Mouse (Mus musculus) adrenal gland, postnatal 36 days (tissue): ENCODE measurements around the gene Inka2. TPM values are rescaled to one million over a fixed set of nuclear protein-coding genes. Genes with fewer than 3 reads are reported as not detected.
A peak's percentile ranks its signal among the peaks of the same experiment; 100 is the strongest.
"Not testable (repeated sequence)": the region's sequence is repeated elsewhere in the genome, so short reads cannot be mapped to it uniquely, and the experiment has no call there.

Experiments used
- DNase-seq, 2 experiments: peaks; one replicate each; pipeline ENCODE4 v3.0.0; 2021; ENCODE audit warnings: mixed read lengths in 1 of 2
- total RNA-seq, 2 experiments: library from RNA; stranded (reverse); gene quantifications; 2 replicates each; pipeline ENCODE4 v1.2.3; 2021

Inka2 gene
- total RNA-seq, 2 experiments from 2014 or later, result 1.6 TPM

DNA sequence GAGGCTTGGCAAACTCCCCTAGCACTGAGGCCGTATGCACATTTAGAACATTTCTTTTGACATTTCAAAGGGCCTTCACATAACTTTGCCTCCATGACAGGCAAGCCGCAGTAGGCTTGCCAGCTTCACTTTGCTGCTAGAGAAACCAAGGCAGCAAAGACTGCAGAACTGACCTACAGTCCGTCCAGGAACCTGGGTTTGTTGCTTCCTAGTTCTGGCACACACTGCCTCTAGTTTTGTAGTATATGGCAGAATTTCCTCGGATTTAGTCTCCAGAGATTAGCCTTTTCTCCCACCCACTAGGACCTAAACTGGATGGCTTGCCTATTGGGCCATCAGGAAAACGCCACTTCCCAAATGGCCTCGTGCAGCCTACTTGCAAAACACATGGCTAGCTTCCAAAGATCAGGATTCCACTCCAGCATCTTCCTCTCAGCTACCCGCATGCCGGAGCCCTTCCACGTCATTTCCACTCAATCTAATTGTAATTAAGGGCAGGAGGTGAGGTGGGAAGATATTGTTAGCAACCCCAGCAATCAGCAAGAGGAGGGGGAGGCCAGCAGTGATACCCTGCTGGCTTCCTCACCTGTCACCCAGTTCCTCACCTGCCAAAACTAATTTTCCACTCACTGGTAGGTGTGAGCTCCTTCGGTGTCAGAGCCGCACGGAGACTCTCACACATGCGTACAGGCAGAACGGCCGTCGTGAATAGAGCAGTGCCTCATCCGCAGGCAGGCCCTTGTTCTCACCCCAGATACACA is 7.8 kb upstream of the Inka2 start:
- no peak for DNase-seq

DNA sequence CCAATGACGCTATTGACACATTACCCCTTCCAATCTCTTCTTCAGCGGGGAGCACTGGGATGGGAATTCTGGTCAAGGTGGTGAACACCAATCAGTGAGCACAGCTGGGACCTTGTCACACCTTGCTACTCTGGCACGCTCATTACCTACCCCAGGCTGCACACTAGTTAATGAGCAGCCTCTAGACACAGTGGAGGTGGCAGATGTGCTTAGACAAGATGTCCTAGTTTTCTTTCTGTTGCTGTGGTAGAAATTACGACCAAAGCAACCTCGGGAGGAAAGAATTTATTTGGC is 7.3 kb upstream of the Inka2 start:
- no peak for DNase-seq

DNA sequence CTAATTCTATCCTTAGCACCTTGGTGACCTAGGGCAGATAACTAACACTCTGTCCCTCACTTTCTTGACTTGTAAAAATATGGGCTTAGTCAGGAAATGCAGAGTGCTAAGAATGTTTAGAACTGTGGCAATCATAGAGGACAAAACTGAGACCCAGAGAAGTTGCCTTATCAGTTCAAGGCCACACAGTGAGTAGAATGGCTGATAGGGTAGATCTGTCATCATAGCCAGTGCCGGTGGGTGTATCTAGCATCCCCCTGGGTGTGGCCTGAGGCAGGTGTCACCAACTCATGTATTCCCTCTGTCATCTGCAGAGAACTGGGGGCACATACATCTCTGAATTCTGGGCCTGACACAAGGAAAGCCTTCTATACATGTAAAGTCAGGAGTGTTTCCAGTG is 6.1 kb upstream of the Inka2 start:
- DNase-seq, result no peak

DNA sequence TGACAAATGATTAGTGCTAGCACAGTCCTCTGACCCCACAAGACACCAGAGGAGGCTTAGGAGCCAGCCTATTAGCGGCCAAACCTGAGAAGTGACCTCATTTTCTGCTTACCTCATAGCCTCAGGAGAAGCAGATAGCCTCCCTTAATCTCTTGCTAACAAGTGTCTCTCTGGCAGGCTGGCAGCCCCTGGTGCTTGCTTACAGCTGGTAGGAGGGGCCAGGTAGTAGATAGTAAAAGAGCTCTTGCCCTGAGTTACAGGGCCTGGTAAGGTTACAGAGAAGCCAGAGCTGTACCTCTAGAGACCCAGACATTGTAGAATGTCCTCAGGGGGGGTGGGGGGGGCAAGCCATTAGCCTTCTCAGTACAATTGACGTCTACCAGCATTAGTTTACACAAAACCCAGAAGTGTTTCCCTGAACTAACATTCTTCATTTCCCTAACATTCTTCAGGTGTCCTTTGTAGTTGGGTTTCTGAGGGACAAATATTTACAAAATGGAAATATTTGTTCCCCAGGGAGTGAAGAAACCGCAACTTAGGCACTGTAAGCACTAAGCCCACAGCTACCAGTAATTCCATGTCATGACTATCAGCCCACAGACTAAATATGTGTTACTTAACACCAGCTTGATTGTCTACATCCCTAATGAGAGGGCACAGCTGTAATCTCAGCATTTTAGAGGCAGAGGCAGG is 5.0 kb upstream of the Inka2 start:
- DNase-seq, result no peak

DNA sequence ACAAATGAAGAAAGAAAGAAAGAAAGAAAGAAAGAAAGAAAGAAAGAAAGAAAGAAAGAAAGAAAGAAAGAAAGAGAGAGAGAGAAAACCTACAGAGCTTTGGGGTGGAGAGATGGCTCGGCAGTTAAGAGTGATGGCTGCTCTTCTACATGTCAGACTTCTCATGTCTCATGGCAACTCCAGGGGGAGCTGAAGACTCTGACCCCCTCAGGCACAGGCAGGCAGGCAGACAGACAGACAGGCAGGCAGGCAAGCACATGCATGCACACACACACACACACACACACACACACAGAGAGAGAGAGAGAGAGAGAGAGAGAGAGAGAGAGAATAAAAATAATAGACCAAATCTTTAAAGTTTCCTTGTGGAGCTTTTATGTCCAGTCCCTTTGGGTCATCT is 3.6 kb upstream of the Inka2 start:
- DNase-seq, result not testable (repeated sequence)

DNA sequence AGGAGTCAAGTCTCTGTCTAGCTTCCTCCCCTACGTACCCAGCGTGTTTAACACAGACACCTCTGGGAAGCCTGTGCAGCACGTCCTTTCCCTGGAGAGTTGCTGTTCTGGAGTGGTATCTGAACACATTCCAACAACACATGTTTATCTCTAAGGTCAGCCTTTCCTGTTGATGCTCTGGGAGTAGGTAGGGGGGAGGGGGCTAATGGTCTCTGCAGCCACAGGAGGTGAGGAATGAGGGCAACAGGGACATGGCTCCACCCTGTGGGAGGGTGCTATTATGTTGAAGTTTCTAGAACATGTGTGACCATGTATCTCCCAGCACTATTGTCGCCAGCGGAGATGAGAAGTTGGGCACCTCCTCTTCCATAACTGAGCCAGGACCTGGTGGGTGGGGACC is 3.0 kb upstream of the Inka2 start:
- no peak for DNase-seq

DNA sequence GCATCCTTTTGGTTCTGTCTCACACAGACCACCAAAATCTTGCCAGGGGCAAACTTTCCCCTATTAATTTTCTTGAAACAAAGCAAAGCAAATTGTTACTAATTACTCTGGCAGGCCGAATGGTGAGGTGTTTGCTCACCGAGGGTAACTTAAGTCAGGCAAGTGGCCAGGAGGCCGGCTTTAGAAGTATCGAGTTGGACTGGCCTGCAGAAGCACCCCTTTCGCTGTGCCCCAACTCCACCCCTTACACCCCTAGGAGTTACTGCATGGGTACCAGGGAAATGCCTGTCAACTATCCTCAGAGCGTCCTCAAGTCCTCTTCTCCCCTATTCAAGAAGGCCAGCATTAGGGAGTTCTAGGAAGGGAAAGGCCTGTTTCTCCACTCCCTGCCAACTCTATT is 828 bp upstream of the Inka2 start:
- DNase-seq, result no peak

DNA sequence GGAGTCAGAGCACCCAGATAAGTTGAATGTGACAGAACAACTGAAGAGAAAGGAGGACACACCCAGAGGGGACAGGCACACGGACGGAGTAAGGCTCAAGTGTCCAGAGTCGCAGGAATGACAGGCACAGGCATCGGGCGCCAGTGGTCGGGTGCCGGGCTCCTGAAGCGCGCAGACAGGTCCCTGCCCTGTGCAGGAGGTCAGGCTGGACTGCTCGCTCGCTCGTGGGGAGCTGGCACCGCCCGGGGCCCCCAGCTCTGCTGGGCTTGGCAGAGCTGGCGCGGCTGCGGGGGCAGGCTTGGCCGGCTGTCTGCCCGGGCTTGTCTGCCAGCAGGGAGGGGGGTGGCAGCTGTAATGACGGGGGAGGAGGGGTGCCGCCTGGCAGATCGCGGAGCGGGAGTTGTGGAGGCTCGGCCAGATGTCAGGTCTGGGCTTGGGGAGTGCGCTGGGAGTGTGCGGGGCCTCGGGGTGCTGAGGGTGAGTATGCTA is 706 bp downstream of the Inka2 start:
- DNase-seq, result peak; percentile 72 to 77

DNA sequence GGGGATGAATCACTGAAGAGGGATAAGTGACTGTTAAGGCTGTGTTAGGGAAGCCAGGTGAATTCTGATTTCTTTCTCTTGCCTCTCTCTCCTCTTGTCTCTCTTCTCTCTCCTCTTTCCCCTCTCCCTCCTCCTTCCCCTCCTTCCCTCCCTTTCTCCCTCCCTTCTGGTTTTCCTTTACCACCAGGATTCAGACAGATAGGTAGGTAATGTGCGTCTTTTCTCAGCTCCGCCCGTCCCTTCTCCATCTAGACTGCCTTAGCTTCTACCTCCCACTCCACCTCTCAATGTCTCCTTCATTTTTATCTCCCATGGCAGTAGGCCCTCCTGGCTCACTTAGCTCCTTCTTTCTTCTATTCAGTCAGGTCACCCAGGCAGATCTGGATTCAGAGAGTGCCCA is 1.2 kb downstream of the Inka2 start:
- DNase-seq, result no peak

DNA sequence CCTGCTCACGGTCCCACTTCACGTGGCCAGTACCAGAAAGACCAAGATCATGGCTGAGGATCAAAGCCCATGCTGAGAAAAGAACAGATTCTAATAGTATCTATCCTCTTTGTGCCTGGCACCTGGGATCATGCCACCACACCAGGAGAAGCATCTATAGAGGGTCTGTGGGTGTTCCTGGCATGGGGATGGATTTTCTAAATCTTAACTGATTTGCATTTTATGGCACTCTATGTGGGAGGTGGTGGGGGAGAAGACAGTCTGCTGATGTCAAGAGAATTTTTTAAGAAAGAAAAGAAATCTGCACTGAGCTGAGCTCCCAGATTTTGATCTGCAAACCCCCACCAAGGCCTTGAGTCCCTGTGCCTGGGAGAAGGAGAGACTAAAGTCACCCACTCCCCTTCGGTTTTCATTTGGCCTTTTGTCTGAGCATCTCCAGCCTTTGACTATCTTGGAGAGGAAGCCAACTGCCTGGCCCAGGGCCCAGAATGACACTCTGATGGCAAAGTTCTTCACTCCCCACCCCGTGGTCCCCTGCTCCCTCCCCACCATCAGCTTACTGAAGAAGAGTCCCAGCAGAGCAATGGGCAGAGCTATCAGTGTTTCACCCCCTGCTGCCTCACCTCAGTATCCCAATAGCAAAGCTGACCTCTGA is 2.1 kb downstream of the Inka2 start:
- DNase-seq, result peak in 1 of 2 experiments; percentile 28

DNA sequence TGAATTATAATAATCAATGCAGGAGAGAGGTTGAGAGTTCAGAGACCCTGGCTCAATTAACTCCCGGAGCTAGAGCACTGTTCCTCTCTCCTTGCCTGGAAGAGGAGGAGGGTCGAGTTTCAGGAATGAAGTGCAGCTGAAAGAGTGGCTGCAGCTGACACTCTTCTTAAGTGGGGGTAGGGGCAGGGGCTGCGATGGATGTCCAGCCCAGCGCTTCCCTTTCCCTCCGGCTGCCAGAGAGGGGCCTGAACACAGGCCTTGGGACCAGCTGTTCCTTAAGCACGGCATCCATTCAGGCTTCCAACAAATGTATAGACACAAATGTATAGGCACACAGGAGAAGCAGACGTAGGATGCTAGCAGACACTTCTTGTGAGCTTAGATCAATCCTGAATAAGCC is 3.2 kb downstream of the Inka2 start:
- no peak for DNase-seq

DNA sequence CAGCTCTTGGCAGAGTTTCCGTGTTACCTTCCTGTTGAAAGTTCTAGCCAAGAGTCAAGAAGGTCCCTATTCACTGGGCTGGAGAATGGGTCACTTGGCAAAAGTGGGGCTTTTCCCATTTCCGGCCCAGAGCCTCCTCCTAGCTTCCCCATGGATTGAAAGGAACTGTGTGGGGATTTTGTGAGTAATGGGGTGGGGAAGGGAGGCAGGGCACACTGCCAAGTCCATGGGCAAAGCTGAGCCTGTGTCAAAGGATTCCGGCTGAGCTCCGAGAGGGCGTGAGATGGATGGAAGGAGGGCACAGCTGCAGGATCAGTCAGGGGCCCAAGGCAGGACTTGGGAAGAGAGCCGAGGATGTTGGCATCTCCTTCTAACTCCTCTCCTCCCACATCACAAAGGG is 5.8 kb downstream of the Inka2 start:
- DNase-seq, result no peak

DNA sequence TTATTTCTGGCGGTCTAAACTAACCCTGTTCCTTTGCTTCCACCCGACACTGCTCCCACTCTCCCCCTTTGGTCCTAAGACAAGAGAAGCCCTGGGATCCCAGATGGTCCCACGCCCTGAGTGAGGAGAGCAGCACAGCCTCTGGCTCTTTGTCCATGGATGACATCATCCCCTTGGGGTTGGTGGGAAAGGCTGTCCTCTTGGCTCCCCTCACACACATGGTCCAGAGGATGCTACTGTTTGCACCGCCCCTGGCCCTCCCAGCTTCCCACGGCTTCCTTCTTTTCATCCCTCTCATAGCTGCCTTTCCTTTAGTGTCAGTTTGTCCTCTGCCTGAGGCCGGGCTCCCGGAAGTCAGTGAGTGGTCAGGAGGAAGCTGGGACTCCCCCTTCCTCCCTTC is 7.3 kb downstream of the Inka2 start:
- DNase-seq, result no peak

DNA sequence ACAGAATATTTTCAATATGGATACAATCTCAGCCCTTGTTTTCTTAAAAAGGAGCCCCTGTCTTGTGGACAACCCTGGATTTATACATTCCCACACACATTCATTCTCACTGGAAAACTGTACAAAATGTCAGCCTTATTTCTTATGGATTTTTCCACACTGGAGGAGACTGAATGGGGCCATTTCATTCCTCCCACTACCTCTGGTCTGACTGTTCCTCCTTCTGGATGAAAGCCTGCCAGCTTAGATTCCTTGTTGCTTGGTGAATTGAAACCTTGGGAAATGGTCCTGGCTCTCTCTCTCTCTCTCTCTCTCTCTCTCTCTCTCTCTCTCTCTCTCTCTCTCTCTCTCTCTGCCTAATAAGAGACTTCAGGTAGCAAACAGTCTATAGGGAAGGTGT is 8.4 kb downstream of the Inka2 start:
- no peak for DNase-seq

DNA sequence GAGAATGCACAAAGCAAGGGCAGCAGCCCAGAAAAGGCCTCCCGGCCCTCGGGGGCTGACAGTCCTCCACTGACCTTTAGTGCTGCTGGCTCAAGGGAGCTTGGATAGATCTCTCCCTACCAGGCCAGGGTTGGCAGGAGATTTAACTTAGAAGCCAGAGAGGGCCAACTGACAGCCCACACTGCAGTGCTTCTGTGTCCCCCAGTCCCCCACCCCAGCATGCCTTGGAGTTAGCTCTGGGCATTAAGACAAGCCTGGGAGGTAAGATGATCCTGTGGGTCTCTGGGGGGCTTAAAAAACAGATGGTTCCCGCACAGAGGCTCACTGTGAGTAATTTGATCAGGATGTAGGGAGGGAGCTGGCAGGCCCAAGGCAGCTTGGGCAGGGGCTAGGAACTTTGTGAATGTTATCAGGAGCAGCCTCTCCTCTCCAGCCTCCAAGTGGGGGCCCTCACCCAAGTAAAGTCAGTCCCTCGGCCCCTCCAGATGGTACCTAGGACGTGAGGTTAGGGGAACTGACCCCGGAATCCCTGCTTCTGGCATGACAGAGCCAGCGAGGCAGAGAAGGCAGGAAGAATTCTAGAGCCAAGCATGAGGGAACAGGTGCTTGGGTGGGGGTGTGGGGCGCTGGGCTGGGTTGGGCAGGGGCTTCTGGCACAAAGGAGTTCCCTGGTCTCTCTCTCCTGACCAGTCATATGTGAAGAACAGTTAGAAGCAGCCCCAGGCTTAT is 9.9 kb downstream of the Inka2 start:
- peak in 1 of 2 experiments; percentile 37 for DNase-seq

DNA sequence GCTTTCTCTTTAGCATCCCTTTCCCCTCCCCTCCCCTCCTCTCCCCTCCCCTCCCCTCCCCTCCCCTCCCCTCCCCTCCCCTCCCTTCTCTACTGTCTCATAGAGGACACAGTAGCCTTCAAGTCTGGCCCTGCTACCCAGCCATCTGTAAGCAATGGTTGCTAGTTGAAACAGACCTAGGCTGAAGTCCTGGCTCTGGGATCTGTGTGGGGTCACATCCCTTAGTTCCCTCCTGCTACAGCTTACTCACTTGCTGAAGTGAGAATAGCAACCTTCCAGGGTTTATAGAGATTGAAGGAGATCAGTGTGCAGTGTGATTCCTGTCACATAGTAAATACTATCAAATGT is 10.4 kb downstream of the Inka2 start:
- no peak for DNase-seq

DNA sequence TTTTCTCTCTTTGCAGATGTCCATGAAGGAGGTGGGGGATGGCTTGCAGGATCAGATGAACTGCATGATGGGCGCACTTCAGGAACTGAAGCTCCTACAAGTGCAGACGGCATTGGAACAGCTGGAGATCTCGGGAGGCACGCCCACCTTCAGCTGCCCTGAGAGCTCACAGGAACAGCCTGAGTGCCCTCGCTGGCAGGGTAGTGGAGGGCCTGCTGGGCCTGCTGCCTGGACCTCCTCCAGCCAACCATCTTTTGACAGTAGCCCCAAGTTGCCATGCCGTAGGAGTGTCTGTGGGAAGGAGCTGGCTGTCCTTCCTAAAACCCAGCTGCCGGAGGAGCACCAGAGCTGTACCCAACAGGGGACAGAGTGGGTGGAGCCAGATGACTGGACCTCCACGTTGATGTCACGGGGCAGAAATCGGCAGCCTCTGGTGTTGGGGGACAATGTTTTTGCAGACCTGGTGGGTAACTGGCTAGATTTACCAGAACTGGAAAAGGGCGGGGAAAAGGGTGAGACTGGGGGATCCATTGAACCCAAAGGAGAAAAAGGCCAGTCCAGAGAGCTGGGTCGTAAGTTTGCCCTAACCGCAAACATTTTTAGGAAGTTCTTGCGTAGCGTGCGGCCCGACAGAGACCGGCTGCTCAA is 12.1 kb downstream of the Inka2 start:
- no peak for DNase-seq

DNA sequence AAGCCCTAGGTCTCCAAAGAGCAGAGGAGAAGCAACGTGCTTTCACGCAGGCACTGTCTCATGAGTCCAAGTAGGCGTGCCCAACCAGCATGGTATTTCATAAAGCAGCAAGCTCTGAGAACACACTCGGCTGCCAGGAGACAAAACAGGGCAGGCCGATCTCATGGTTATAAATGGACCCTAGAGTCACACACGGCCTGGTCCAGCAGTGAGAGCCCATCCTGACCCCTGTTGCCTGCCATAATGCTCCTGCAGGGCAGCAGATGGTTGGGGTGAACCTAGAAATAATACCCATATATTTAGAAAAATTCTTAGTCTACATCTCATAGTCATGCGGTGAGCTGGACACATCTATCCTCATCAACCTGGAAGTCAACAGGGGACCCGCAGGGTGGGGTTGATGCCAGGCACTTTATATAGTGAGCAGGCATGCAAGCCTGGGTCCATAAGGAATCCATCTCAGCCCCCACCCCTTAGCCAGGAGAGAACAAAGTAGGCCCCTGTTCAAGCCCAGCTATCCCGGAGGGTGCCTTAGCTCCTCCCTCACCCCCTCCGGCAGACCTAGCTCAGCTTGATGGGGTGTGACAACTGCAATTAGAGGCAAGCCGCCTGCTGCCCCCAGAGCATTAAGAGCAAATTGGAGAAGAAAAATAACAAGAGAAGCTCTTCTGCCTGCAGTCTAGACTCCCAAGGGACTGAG is 13.6 kb downstream of the Inka2 start:
- DNase-seq, result no peak

DNA sequence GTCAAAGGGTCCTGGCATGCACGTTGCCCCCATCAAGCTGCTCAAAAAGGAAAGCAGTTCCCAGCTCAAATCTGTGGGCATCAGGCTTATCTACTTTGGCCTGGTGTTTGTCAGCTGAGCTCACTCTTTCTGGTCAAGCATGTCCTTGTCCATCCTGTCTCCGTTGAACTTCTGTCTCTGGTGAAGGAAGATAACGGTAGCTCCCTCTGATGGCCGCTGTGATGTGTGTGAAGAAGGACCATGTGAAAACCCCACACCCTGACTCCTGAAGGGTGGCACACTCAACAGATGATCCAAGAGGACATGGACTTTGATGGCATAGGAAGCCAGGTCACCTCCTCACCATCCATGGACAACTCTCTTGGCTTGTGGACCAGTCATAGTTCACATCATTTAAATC is 14.3 kb downstream of the Inka2 start:
- DNase-seq, result no peak

DNA sequence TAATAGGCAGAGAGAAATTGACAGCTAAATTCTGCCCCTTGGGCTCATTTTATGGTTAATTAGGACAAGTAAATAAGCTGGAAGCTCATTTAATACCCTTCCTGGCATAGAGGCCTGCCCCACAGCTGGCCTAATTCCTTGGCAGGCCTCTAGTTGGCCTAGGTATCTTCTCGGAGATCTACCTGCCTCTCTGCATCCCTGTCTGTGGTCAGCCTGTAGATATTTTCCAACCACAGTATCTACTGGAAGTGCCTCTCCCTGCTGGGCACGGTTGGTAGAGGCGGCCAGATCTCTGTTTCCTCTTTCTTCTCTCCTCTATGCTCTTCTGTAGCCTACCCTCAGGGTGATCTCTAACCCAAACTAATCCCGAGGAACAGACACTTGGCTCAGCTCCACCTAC is 15.6 kb downstream of the Inka2 start:
- DNase-seq, result no peak

DNA sequence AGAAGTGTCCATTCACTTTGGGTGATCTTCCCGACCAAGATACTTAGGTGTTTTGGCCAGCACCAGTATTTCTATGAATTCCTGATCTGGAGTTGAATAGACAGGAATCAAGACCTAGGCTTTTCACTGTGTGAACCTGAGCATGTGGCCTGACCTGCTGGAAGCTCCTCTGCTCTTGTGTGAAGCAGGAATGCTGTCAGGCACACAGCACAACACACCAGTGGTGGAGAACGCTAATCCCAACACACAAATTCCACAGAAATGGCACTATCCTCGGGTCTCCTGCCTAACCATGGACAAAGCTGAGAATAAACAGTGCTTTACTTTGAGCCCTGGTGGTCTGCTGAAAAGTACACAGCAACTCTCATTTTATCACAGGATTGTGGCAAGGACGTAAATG is 16.1 kb downstream of the Inka2 start:
- no peak for DNase-seq

DNA sequence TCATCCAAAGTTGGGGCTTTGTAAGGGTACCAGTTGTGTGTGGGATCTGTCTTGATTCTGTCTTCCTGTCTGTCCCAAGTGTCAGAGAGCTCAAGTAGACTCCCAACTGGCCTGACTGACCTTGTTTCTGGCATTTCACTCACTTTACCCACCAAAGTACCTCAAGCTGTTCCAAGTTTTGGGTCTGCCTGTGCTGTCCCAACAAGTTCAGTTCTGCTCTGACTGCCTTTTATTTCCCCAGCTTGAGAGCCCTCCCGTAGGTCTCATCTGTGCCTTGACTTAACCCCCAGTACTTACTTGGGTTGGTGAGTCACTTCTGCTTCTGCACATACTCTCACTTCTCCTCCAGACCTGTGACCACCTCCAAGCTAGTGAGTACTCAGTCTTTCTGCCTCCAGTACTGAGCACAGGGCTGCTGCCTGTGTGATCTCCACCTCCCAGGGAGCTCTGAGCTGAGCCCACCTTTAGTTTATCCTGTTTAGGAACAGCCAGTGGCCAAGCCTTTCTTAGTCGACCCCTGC is 17.3 kb downstream of the Inka2 start:
- DNase-seq, result no peak
